Mouse (Mus musculus): ENCODE measurements around the gene C130026I21Rik. TPM values are rescaled to one million over a fixed set of nuclear protein-coding genes. Genes with fewer than 3 reads are reported as not detected.
"Not testable (repeated sequence)": the region's sequence is repeated elsewhere in the genome, so short reads cannot be mapped to it uniquely, and the experiment has no call there.

C130026I21Rik gene
- 1.4 and 2.9 TPM in 2 replicates for total RNA-seq (2012; rRNA removed)

DNA sequence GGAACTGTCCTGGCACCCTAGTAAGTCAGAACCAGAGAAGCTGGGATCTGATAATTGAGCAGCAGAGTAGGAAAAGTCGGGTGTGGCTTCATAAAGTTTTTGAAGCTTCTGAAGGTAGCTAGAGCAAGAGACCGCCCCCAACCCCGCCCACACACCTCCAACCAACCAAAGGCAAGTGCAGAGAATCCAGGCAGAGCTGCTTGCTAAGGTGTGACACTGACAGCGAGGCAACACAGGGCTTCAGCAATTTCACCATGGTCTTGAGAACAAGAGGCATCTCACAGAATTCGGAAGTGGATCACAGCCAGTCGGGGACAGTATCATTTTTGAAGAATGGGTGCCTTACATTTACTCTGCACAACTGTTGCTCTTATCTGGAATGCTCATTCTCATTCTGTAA, at the start of gene C130026I21Rik:
TSS of gene C130026I21Rik (minus strand) at position 101 of the 400 bp plus-strand sequence.
- H3K9ac ChIP-seq (ENCODE audit: insufficient read depth, low read depth, low read length, poor library complexity, severe bottlenecking); DNase-seq (ENCODE audit: low read depth, low spot score); H3K36me3 ChIP-seq (ENCODE audit: control insufficient read depth, insufficient read depth, low read length, poor library complexity, severe bottlenecking); H3K4me3 ChIP-seq (ENCODE audit: insufficient read depth in 1 of 2, low read depth in 1 of 2, low read length in 2 of 2, poor library complexity in 1 of 2, severe bottlenecking in 1 of 2); H3K4me1 ChIP-seq (ENCODE audit: control insufficient read depth in 2 of 2, insufficient read depth in 2 of 2, low read length in 2 of 2, poor library complexity in 1 of 2); in situ Hi-C loops (cut with MboI; ENCODE audit: low sequenced_read_pairs in 2 of 2, unreplicated experiment in 2 of 2); H3K27ac ChIP-seq (ENCODE audit: insufficient read depth, low read depth, low read length, poor library complexity, severe bottlenecking); H3K9me3 ChIP-seq (ENCODE audit: control insufficient read depth, insufficient read depth, low read depth, low read length): not testable (repeated sequence)

DNA sequence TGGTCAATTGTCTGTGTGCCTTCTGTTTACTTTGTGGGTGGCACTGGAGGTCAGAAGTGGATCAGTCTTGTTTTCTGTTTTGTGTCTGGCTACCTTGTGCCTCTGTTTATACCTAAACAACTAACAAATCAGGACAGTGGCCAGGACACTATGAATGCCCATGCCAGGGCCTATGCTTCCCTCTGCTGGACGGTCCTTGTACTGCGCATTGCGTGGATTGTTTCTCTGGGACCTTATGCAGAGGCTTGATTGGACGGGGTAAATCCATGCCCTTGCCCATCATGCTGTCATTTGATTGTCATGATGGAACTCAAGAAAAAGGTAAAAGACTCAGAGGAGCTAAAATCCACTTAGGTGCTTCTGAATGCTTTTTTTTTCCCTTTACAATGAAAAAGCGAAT, 16.7 kb upstream of the C130026I21Rik start:
- in situ Hi-C loops (cut with MboI; ENCODE audit: low sequenced_read_pairs in 2 of 2, unreplicated experiment in 2 of 2); H3K27ac ChIP-seq (ENCODE audit: insufficient read depth, low read depth, low read length, poor library complexity, severe bottlenecking); H3K36me3 ChIP-seq (ENCODE audit: control insufficient read depth, insufficient read depth, low read length, poor library complexity, severe bottlenecking): not testable (repeated sequence)

DNA sequence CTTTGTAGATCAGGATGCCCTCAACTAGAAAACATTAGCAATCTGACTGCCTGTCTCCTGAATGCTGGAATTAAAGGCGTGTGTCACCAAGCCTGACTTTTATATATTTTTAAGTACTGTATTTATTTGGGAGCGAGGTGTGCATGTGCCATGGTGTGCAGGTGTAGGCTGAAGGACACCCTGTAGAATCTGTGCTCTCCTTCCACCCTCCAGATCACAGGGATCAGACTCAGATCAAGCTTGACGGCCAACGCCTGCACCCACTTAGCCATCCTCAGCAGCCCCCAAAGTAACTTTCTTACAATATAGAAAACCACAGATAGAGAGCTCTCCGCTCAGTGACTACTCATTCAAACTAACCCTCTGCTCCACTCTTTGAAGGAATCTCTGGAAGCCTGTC, 6.1 kb upstream of the C130026I21Rik start:
- in situ Hi-C loops (cut with MboI; ENCODE audit: low sequenced_read_pairs in 2 of 2, unreplicated experiment in 2 of 2); H3K9me3 ChIP-seq (ENCODE audit: control insufficient read depth, insufficient read depth, low read depth, low read length); H3K4me1 ChIP-seq (ENCODE audit: control insufficient read depth in 2 of 2, insufficient read depth in 2 of 2, low read length in 2 of 2, poor library complexity in 1 of 2); H3K4me3 ChIP-seq (ENCODE audit: insufficient read depth in 1 of 2, low read depth in 1 of 2, low read length in 2 of 2, poor library complexity in 1 of 2, severe bottlenecking in 1 of 2); H3K36me3 ChIP-seq (ENCODE audit: control insufficient read depth, insufficient read depth, low read length, poor library complexity, severe bottlenecking); H3K27ac ChIP-seq (ENCODE audit: insufficient read depth, low read depth, low read length, poor library complexity, severe bottlenecking); H3K9ac ChIP-seq (ENCODE audit: insufficient read depth, low read depth, low read length, poor library complexity, severe bottlenecking); DNase-seq (ENCODE audit: low read depth, low spot score): not testable (repeated sequence)

More for the DNA sequence above, 16.7 kb upstream of the C130026I21Rik start:
- not testable (repeated sequence) for H3K4me1 ChIP-seq (ENCODE audit: control insufficient read depth in 2 of 2, insufficient read depth in 2 of 2, low read length in 2 of 2, poor library complexity in 1 of 2); H3K4me3 ChIP-seq (ENCODE audit: insufficient read depth in 1 of 2, low read depth in 1 of 2, low read length in 2 of 2, poor library complexity in 1 of 2, severe bottlenecking in 1 of 2); H3K9ac ChIP-seq (ENCODE audit: insufficient read depth, low read depth, low read length, poor library complexity, severe bottlenecking); DNase-seq (ENCODE audit: low read depth, low spot score); H3K9me3 ChIP-seq (ENCODE audit: control insufficient read depth, insufficient read depth, low read depth, low read length)

DNA sequence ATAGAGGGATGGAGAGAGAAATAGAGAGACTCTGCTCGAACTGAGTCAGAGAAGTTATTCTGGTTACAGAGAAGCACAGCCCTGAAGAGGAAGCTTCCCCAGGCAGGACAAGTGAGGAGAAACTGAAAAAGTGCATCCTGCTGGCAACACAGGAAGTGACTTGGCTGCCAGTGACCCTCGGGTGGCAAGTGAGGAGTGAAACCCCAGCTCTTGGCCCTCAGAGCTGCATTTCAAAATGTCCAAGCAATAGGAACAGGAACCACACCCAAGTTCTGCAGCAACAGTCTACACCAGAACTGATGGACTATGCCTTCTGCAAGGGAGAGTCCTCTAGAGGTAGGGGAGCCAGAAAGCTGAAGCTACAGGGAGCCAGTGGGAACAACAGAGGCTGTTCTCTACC, 11.7 kb downstream of the C130026I21Rik start:
- H3K9ac ChIP-seq (ENCODE audit: insufficient read depth, low read depth, low read length, poor library complexity, severe bottlenecking); in situ Hi-C loops (cut with MboI; ENCODE audit: low sequenced_read_pairs in 2 of 2, unreplicated experiment in 2 of 2); H3K4me3 ChIP-seq (ENCODE audit: insufficient read depth in 1 of 2, low read depth in 1 of 2, low read length in 2 of 2, poor library complexity in 1 of 2, severe bottlenecking in 1 of 2); DNase-seq (ENCODE audit: low read depth, low spot score); H3K9me3 ChIP-seq (ENCODE audit: control insufficient read depth, insufficient read depth, low read depth, low read length); H3K4me1 ChIP-seq (ENCODE audit: control insufficient read depth in 2 of 2, insufficient read depth in 2 of 2, low read length in 2 of 2, poor library complexity in 1 of 2); H3K36me3 ChIP-seq (ENCODE audit: control insufficient read depth, insufficient read depth, low read length, poor library complexity, severe bottlenecking); H3K27ac ChIP-seq (ENCODE audit: insufficient read depth, low read depth, low read length, poor library complexity, severe bottlenecking): not testable (repeated sequence)

DNA sequence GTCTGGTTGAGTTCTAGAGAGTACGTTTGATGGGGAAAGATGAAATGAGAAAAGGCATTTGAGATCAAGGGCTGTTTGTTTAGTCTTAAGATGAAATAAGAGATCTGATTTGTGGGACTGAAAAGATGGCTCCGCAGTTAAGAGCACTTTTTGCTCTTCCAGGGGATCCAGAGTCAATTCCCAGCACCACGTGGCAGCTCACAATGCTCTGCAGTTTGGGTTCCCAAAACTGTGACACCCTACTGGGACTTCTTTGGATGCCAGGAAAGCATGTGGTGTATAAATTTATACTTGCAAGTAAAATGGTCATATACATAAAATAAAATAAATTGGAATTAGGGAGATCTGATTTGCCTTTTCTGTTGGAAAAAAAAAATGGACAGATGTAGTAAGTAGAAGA, 15.1 kb downstream of the C130026I21Rik start:
- DNase-seq (ENCODE audit: low read depth, low spot score); in situ Hi-C loops (cut with MboI; ENCODE audit: low sequenced_read_pairs in 2 of 2, unreplicated experiment in 2 of 2); H3K4me1 ChIP-seq (ENCODE audit: control insufficient read depth in 2 of 2, insufficient read depth in 2 of 2, low read length in 2 of 2, poor library complexity in 1 of 2); H3K9ac ChIP-seq (ENCODE audit: insufficient read depth, low read depth, low read length, poor library complexity, severe bottlenecking); H3K27ac ChIP-seq (ENCODE audit: insufficient read depth, low read depth, low read length, poor library complexity, severe bottlenecking); H3K9me3 ChIP-seq (ENCODE audit: control insufficient read depth, insufficient read depth, low read depth, low read length); H3K4me3 ChIP-seq (ENCODE audit: insufficient read depth in 1 of 2, low read depth in 1 of 2, low read length in 2 of 2, poor library complexity in 1 of 2, severe bottlenecking in 1 of 2); H3K36me3 ChIP-seq (ENCODE audit: control insufficient read depth, insufficient read depth, low read length, poor library complexity, severe bottlenecking): not testable (repeated sequence)

DNA sequence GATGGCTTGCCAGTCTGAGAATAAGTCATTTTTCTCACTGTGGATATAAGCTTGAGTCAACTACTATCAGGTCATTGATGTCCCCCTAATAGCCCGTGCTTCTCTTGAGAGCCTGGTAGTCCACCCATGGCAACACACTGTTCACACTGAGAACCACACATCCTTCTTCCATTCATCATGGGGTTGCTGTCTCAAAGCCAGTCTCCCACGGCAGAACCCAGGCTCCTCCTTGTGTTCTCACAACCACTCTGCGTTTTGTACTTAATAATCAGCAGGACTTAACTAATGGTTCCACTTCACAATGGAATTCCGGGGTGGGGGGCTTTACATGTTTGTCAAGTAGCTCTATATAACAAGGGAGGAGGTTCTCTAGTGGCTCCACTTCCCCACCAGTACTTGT, 19.2 kb downstream of the C130026I21Rik start:
- H3K4me3 ChIP-seq (ENCODE audit: insufficient read depth in 1 of 2, low read depth in 1 of 2, low read length in 2 of 2, poor library complexity in 1 of 2, severe bottlenecking in 1 of 2); H3K36me3 ChIP-seq (ENCODE audit: control insufficient read depth, insufficient read depth, low read length, poor library complexity, severe bottlenecking); DNase-seq (ENCODE audit: low read depth, low spot score); in situ Hi-C loops (cut with MboI; ENCODE audit: low sequenced_read_pairs in 2 of 2, unreplicated experiment in 2 of 2); H3K9me3 ChIP-seq (ENCODE audit: control insufficient read depth, insufficient read depth, low read depth, low read length); H3K4me1 ChIP-seq (ENCODE audit: control insufficient read depth in 2 of 2, insufficient read depth in 2 of 2, low read length in 2 of 2, poor library complexity in 1 of 2); H3K9ac ChIP-seq (ENCODE audit: insufficient read depth, low read depth, low read length, poor library complexity, severe bottlenecking); H3K27ac ChIP-seq (ENCODE audit: insufficient read depth, low read depth, low read length, poor library complexity, severe bottlenecking): not testable (repeated sequence)

DNA sequence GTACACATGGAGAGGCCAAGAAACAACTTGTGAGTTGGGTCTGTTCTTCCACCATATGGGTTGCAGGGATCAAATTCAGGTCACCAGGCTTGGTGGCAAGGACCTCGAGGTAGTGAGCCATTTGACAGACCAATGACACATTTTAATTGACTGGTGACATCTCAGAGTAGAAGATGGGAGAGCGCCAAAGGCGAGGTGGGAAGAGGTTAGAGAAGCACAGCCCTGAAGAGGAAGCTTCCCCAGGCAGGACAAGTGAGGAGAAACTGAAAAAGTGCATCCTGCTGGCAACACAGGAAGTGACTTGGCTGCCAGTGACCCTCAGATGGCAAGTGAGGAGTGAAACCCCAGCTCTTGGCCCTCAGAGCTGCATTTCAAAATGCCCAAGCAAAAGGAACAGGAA, 21.4 kb downstream of the C130026I21Rik start:
- H3K4me1 ChIP-seq (ENCODE audit: control insufficient read depth in 2 of 2, insufficient read depth in 2 of 2, low read length in 2 of 2, poor library complexity in 1 of 2); H3K27ac ChIP-seq (ENCODE audit: insufficient read depth, low read depth, low read length, poor library complexity, severe bottlenecking); H3K36me3 ChIP-seq (ENCODE audit: control insufficient read depth, insufficient read depth, low read length, poor library complexity, severe bottlenecking); H3K9me3 ChIP-seq (ENCODE audit: control insufficient read depth, insufficient read depth, low read depth, low read length); DNase-seq (ENCODE audit: low read depth, low spot score); H3K9ac ChIP-seq (ENCODE audit: insufficient read depth, low read depth, low read length, poor library complexity, severe bottlenecking); in situ Hi-C loops (cut with MboI; ENCODE audit: low sequenced_read_pairs in 2 of 2, unreplicated experiment in 2 of 2); H3K4me3 ChIP-seq (ENCODE audit: insufficient read depth in 1 of 2, low read depth in 1 of 2, low read length in 2 of 2, poor library complexity in 1 of 2, severe bottlenecking in 1 of 2): not testable (repeated sequence)

DNA sequence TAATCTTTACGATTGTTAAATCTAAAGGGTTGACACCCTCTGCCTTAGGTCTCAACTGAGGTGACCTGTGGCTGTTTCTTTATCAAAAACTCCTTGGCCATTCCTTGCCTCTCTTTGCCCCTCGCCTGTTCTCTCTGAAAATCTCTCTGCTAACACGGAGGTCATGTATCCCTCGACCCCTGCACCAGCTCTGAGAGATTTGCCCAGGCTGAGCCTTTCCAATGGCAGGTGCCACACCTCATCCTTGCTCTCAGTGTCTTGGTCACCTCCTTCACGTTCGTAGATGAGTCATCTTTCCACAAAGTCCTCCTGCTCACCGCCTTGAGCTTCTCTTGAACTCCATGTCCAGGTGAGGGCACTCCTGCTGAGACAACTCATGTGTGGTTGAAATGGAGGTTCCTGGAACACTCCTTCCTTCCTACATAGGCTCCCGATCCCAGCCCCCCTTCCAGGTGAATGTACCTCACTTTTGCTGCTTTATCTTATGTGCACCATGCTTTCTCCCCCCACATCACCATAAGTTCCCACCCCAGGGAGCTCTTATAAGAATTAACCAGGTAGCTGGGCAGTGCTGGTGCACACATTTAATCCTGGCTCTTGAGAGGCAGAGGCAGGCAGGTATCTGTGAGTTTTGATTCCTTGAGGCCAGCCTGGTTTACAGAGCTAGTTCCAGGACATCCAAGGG, 23.4 kb downstream of the C130026I21Rik start:
- H3K4me1 ChIP-seq (ENCODE audit: control insufficient read depth in 2 of 2, insufficient read depth in 2 of 2, low read length in 2 of 2, poor library complexity in 1 of 2); in situ Hi-C loops (cut with MboI; ENCODE audit: low sequenced_read_pairs in 2 of 2, unreplicated experiment in 2 of 2); H3K27ac ChIP-seq (ENCODE audit: insufficient read depth, low read depth, low read length, poor library complexity, severe bottlenecking); H3K4me3 ChIP-seq (ENCODE audit: insufficient read depth in 1 of 2, low read depth in 1 of 2, low read length in 2 of 2, poor library complexity in 1 of 2, severe bottlenecking in 1 of 2); H3K36me3 ChIP-seq (ENCODE audit: control insufficient read depth, insufficient read depth, low read length, poor library complexity, severe bottlenecking); H3K9ac ChIP-seq (ENCODE audit: insufficient read depth, low read depth, low read length, poor library complexity, severe bottlenecking); H3K9me3 ChIP-seq (ENCODE audit: control insufficient read depth, insufficient read depth, low read depth, low read length); DNase-seq (ENCODE audit: low read depth, low spot score): not testable (repeated sequence)

Data from ES-E14 (cell line).